Mouse (Mus musculus) kidney, adult 2 months (tissue): ENCODE data around the gene Sh2d4b. TPM values are rescaled to one million over a fixed set of nuclear protein-coding genes. Genes with fewer than 3 reads are reported as not detected.

ENCODE experiments used
- DNase-seq: peaks from one replicate; pipeline ENCODE4 v3.0.0; 2021
- H3K27ac ChIP-seq: fragments of 200-500 bp; 2 replicates; pipeline ENCODE4 v1.5.1; 2012; ENCODE audit warnings: low read depth, low read length, control low read depth, inconsistent platforms; ENCODE audit not compliant: insufficient read depth
- H3K27me3 ChIP-seq: fragments of 200-500 bp; replicated peaks from 2 replicates; pipeline ENCODE4 v1.6.1; 2012; ENCODE audit warnings: mild to moderate bottlenecking, moderate library complexity, low read length, inconsistent platforms; ENCODE audit not compliant: control insufficient read depth, insufficient read depth
- H3K36me3 ChIP-seq: fragments of 200-500 bp; 2 replicates; pipeline ENCODE4 v1.6.1; 2012; ENCODE audit warnings: mild to moderate bottlenecking, moderate library complexity, low read length, inconsistent platforms; ENCODE audit not compliant: control insufficient read depth, insufficient read depth
- H3K4me1 ChIP-seq: fragments of 200-500 bp; 2 replicates; pipeline ENCODE4 v1.6.1; 2011; ENCODE audit warnings: low read length; ENCODE audit not compliant: control insufficient read depth, insufficient read depth
- H3K4me3 ChIP-seq: fragments of 200-500 bp; 2 replicates; pipeline ENCODE4 v1.5.1; 2011; ENCODE audit warnings: mild to moderate bottlenecking, low read depth, low read length, control low read depth; ENCODE audit not compliant: insufficient read depth
- CTCF ChIP-seq: fragments of 200-500 bp; conservative IDR thresholded peaks from 2 replicates; pipeline ENCODE4 v1.5.1; 2011; ENCODE audit warnings: low read depth, mild to moderate bottlenecking, control low read depth, low read length, moderate library complexity, mixed read lengths; ENCODE audit not compliant: insufficient read depth, insufficient read length
- POLR2A ChIP-seq: fragments of 200-500 bp; IDR thresholded peaks from one replicate; pipeline ENCODE4 v1.6.1; 2011; ENCODE audit warnings: low read depth, low read length, control low read depth
- WGBS: fragments of 180-500 bp; shearing (Covaris S2); methylation state at CpG from one replicate; pipeline ENCODE4 v1.1.7; 2018; 5-methylcytosine and 5-hydroxymethylcytosine counted together
- polyA plus RNA-seq: library from polyadenylated mRNA; depleted of rRNA; stranded (reverse); fragments of >200 nt; gene quantifications from 2 replicates; pipeline ENCODE4 v1.2.3, GENCODE M21; 2012

Gene Sh2d4b
- polyA plus RNA-seq, 1 experiment: 0.94 TPM

DNA sequence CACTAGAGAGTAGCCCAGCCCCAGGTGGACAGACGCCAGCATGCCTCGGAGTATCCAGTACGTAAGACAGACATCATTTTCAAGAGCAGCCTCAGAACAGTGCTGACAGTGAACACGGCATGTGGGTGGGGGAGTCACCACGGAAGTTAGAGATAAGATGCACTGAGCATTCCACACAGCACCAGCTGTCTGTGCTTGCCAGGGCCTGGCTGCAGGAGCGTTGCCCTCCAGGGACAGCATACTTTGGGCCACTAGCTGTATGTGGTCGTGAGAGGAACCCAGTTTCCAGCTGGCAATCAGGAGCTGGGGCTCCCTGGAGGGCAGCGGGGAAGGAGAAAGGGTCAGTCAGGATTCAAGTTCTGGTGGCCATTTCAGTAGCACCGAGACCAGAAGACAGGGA, 13.7 kb upstream of the Sh2d4b start:
- Histone ChIP-seq H3K27me3 (no peaks in the 10 kb centered on the region), H3K27ac (no peak overlapping the region), H3K4me1 (peaks cover 9% of the 10 kb centered on the region; the same call in 1 of the 2 replicates), H3K36me3 (peaks cover 10% of the 10 kb centered on the region), H3K4me3 (no peak overlapping the region)
- TF ChIP-seq POLR2A: no peak
- TF ChIP-seq CTCF: no peak
- no peak for DNase-seq
- 79% methylated on average over 9 of the region's 9 CpGs for WGBS

- Histone ChIP-seq H3K27ac (no peak overlapping the region), H3K4me1 (peaks cover 9% of the 10 kb centered on the region; the same call in 1 of the 2 replicates), H3K4me3 (no peak overlapping the region), H3K27me3 (no peaks in the 10 kb centered on the region), H3K36me3 (peaks cover 10% of the 10 kb centered on the region)
- WGBS: 60% methylated on average over 8 of the region's 8 CpGs
- peak; percentile 54 for DNase-seq
- TF ChIP-seq POLR2A: no peak
- TF ChIP-seq CTCF: no peak
These were observed 12.7 kb upstream of the Sh2d4b start for GRCm38 (mm10) chr14:40905813-40906212.

DNA sequence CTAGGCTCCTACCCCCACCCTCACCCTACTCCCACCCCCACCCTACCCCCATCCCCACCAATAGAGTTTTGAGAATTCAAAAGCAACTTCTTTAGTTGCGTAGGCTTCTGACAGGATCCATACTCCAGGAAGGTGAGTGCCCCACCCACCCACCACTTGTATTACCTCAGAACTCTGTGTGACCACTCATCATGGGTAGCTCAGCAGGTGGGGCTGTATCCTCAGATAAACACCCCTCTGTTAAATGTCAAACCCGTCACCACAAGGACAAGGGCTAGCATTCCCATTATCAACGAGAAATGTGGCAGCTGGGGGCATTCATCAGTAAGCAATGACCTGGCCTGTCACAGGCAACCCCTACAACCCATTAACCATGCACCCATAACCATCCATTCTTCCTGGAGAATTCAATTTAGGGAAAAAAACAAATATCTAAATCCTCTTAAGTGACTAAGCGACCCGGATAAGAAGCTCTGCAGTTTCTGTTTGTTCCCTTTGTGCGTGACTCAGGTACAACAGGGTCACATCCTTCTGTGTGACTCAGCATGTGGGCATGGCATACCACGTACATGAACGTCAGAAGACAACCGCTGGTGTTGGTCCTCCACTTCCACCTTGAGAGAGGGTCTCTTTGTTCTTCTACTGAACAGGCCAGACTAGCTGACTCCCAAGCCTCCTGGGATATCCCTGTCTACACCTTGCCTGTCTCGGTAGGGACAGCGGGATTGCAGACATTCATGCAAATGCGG, 9.4 kb upstream of the Sh2d4b start:
- peaks cover 2% of the 10 kb centered on the region; the same call in 1 of the 2 replicates for H3K36me3 ChIP-seq
- no peak overlapping the region for H3K27ac ChIP-seq
- peaks cover 19% of the 10 kb centered on the region for H3K4me1 ChIP-seq
- 72% methylated on average over 12 of the region's 12 CpGs for WGBS
- DNase-seq: no peak
- no peaks in the 10 kb centered on the region for H3K27me3 ChIP-seq
- TF ChIP-seq POLR2A: no peak
- TF ChIP-seq CTCF: no peak
- H3K4me3 ChIP-seq: no peak overlapping the region

- no peak overlapping the region for H3K4me3 ChIP-seq
- WGBS: 35% methylated on average over 2 of the region's 2 CpGs
- no peaks in the 10 kb centered on the region for H3K36me3 ChIP-seq
- TF ChIP-seq CTCF (no peak), POLR2A (no peak)
- peaks cover 16% of the 10 kb centered on the region for H3K4me1 ChIP-seq
- no peak overlapping the region for H3K27ac ChIP-seq
- DNase-seq: no peak
- H3K27me3 ChIP-seq: no peaks in the 10 kb centered on the region
These were observed 7.2 kb upstream of the Sh2d4b start for GRCm38 (mm10) chr14:40900267-40900666.

- no peaks in the 10 kb centered on the region for H3K27me3 ChIP-seq
- TF ChIP-seq POLR2A (no peak), CTCF (no peak)
- no peak overlapping the region; the same call in 1 of the 2 replicates for H3K27ac ChIP-seq
- H3K4me1 ChIP-seq: peaks cover 12% of the 10 kb centered on the region
- no peak overlapping the region for H3K4me3 ChIP-seq
- no peaks in the 10 kb centered on the region for H3K36me3 ChIP-seq
- DNase-seq: no peak
- WGBS: 47% methylated on average over 3 of the region's 3 CpGs
These were observed 4.8 kb upstream of the Sh2d4b start for GRCm38 (mm10) chr14:40897916-40898315.

DNA sequence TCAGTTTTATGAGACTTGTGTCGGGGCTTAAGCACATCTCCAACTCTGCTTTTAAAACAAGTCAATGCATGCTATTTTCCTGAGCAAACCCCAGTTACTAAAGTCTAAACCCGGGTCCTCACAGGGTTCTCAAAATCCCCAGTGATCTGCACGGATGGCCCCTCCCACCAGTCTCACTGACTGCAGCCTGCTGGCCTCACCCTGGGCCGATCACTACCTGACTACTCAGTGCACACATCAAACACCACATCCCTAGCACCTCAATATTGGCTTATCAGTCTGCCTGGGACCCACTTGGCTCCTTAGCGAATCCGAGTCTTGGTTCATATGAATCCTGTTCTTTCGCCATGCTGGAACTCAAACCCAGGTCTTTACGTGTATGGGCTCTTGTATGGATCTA, 2.6 kb upstream of the Sh2d4b start:
- WGBS: 74% methylated on average over 8 of the region's 8 CpGs
- no peaks in the 10 kb centered on the region for H3K27me3 ChIP-seq
- TF ChIP-seq POLR2A (no peak), CTCF (no peak)

DNA sequence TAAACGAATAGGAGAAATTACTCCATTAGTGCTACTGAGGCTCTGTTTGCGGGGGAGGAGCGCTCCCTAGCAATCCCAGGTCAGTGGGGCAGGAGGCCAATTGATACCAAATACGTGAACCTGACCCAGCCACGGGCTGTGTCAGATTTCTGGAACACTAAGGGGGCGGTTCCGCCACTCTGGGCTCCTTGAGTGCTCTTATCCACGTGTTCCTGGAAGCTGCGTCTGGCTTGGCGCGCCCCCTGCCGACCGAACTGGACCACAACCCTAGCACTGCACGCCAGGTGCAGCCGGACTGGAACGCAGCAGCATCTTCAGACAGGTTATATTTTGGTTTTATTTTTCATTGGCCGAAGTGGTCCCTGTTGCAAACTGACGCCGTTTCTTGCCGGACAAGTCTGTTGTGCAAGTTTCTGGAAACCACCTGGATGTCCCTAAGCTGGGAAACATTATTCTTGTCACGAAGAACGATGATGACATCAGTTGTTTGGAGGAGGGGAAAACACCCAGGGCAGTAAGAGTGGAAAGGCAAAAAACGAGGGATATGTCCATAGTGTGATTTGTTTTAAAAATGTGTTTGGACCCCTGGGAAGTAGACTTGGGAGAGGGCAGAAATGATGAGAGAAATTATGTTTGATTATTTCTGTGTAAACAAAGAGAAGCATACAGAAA, 1.6 kb upstream of the Sh2d4b start:
- Histone ChIP-seq H3K4me3 (no peak overlapping the region), H3K27me3 (no peaks in the 10 kb centered on the region), H3K4me1 (peaks cover 4% of the 10 kb centered on the region; the same call in 1 of the 2 replicates), H3K27ac (no peak overlapping the region), H3K36me3 (no peaks in the 10 kb centered on the region)
- TF ChIP-seq POLR2A: no peak
- TF ChIP-seq CTCF: peak; percentile 90
- DNase-seq: peak; percentile 85
- 6% methylated on average over 23 of the region's 23 CpGs for WGBS

More for the DNA sequence above, 2.6 kb upstream of the Sh2d4b start:
- no peak overlapping the region for H3K4me3 ChIP-seq
- H3K27ac ChIP-seq: no peak overlapping the region
- no peak for DNase-seq
- H3K4me1 ChIP-seq: peaks cover 10% of the 10 kb centered on the region
- no peaks in the 10 kb centered on the region for H3K36me3 ChIP-seq
